Mouse (Mus musculus) myocyte (in vitro differentiated cells): Measurements from ENCODE around the gene March6. TPM values are rescaled to one million over a fixed set of nuclear protein-coding genes. Genes with fewer than 3 reads are reported as not detected.

Source experiments
- H3K27me3 ChIP-seq: one replicate; pipeline ENCODE4 v1.6.1; 2011; ENCODE audit not compliant: control insufficient read depth, insufficient read depth, insufficient read length
- H3K36me3 ChIP-seq: one replicate; pipeline ENCODE4 v1.6.1; 2011; ENCODE audit not compliant: control insufficient read depth, insufficient read depth
- H3K4me2 ChIP-seq: one replicate; pipeline ENCODE4 v1.6.1; 2011; ENCODE audit warnings: low read depth, control low read depth
- H3K4me3 ChIP-seq: one replicate; pipeline ENCODE4 v1.5.1; 2011; ENCODE audit warnings: mild to moderate bottlenecking, control low read depth, moderate library complexity
- H3K79me2 ChIP-seq: one replicate; pipeline ENCODE4 v1.6.1; 2011; ENCODE audit not compliant: control insufficient read depth, insufficient read depth
- H3ac ChIP-seq: one replicate; pipeline ENCODE4 v1.6.1; 2011; ENCODE audit not compliant: control insufficient read depth, insufficient read length
- CEBPB ChIP-seq: IDR thresholded peaks from 2 replicates; pipeline ENCODE4 v1.6.1; 2011; ENCODE audit warnings: mild to moderate bottlenecking, moderate library complexity; ENCODE audit not compliant: poor library complexity, insufficient read depth, severe bottlenecking
- E2F4 ChIP-seq: IDR thresholded peaks from one replicate; pipeline ENCODE4 v1.6.1; 2011; ENCODE audit warnings: mild to moderate bottlenecking, control low read depth, moderate library complexity; ENCODE audit not compliant: insufficient read depth
- MAX ChIP-seq: IDR thresholded peaks from one replicate; pipeline ENCODE4 v1.6.1; 2011; ENCODE audit warnings: low read depth, mild to moderate bottlenecking, control low read depth
- MYOD1 ChIP-seq, 3 experiments: IDR thresholded peaks; one replicate each; pipeline ENCODE4 v1.6.1; 2011; ENCODE audit warnings: control low read depth in 2 of 3, low read depth in 2 of 3, mild to moderate bottlenecking in 2 of 3, moderate library complexity in 1 of 3; ENCODE audit not compliant: insufficient read length in 2 of 3, control insufficient read depth in 1 of 3
- MYOG ChIP-seq, 3 experiments: IDR thresholded peaks; one replicate each; pipeline ENCODE4 v1.6.1; 2011; ENCODE audit warnings: control low read depth in 2 of 3, low read depth in 2 of 3, mild to moderate bottlenecking in 2 of 3; ENCODE audit not compliant: insufficient read length in 2 of 3, control insufficient read depth in 1 of 3, insufficient read depth in 1 of 3
- POLR2A ChIP-seq: IDR thresholded peaks from one replicate; pipeline ENCODE4 v1.6.1; 2011; ENCODE audit warnings: low read depth, mild to moderate bottlenecking, control low read depth, moderate library complexity; ENCODE audit not compliant: insufficient read length
- POLR2AphosphoS2 ChIP-seq: IDR thresholded peaks from one replicate; pipeline ENCODE4 v1.6.1; 2011; ENCODE audit warnings: low read depth, control low read depth; ENCODE audit not compliant: insufficient read length
- REST ChIP-seq: IDR thresholded peaks from one replicate; pipeline ENCODE4 v1.6.1; 2011; ENCODE audit warnings: mild to moderate bottlenecking, control low read depth, moderate library complexity; ENCODE audit not compliant: insufficient read depth, insufficient read length
- SRF ChIP-seq: IDR thresholded peaks from one replicate; pipeline ENCODE4 v1.6.1; 2011; ENCODE audit warnings: low read depth; ENCODE audit not compliant: control insufficient read depth, insufficient read length
- TCF12 ChIP-seq: IDR thresholded peaks from one replicate; pipeline ENCODE4 v1.6.1; 2011; ENCODE audit warnings: mild to moderate bottlenecking, control low read depth; ENCODE audit not compliant: poor library complexity, insufficient read depth, severe bottlenecking
- TCF3 ChIP-seq: IDR thresholded peaks from one replicate; pipeline ENCODE4 v1.6.1; 2011; ENCODE audit warnings: low read depth, control low read depth; ENCODE audit not compliant: insufficient read length
- USF1 ChIP-seq: IDR thresholded peaks from one replicate; pipeline ENCODE4 v1.6.1; 2011; ENCODE audit warnings: low read depth, mild to moderate bottlenecking, control low read depth, moderate library complexity
- polyA plus RNA-seq: library from polyadenylated mRNA; unstranded; fragments of >200 nt; fragmentation: generic; extraction: Trizol; gene quantifications from one replicate; pipeline ENCODE4 v1.2.1, GENCODE M21; 2012; ENCODE audit warnings: missing spikeins

March6 gene
- polyA plus RNA-seq, 1 experiment: 37.2 TPM

GRCm38 (mm10) chr15:31571906-31572722 lies 41.3 kb upstream of the March6 start:
- Histone ChIP-seq H3K4me2 (no peak overlapping the region), H3K36me3 (no peaks in the 10 kb centered on the region), H3K4me3 (no peak overlapping the region), H3K27me3 (no peaks in the 10 kb centered on the region), H3K79me2 (no peaks in the 10 kb centered on the region), H3ac (no peak overlapping the region)
- TF ChIP-seq MAX (no peak), TCF12 (no peak), REST (no peak)

GRCm38 (mm10) chr15:31570959-31571358 lies 40.1 kb upstream of the March6 start:
- TF ChIP-seq TCF3 (no peak), MAX (no peak), POLR2A (no peak), POLR2AphosphoS2 (no peak), CEBPB (no peak), REST (no peak), USF1 (no peak), MYOG (IDR thresholded peaks at IDR 0.05; ENCODE audit: control insufficient read depth in 1 of 3, insufficient read depth in 1 of 3, insufficient read length in 2 of 3, low read depth in 2 of 3) (no peak), E2F4 (no peak), TCF12 (no peak), SRF (no peak), MYOD1 (IDR thresholded peaks at IDR 0.05; ENCODE audit: control insufficient read depth in 1 of 3, insufficient read length in 2 of 3, low read depth in 2 of 3) (no peak)
- Histone ChIP-seq H3K27me3 (no peaks in the 10 kb centered on the region), H3K79me2 (no peaks in the 10 kb centered on the region), H3K36me3 (no peaks in the 10 kb centered on the region), H3K4me3 (no peak overlapping the region), H3K4me2 (no peak overlapping the region), H3ac (no peak overlapping the region)

- peak overlapping the region; percentile 91 for H3K4me2 ChIP-seq
- TF ChIP-seq CEBPB: no peak
- no peak for TF ChIP-seq POLR2A
- no peak for TF ChIP-seq TCF3
- no peak for TF ChIP-seq POLR2AphosphoS2
- no peak for TF ChIP-seq E2F4
- peak; percentile 9 for TF ChIP-seq SRF
- peak; percentile 59 for TF ChIP-seq TCF12
- no peak for TF ChIP-seq MAX
- no peak for TF ChIP-seq REST
- TF ChIP-seq MYOD1 (IDR thresholded peaks at IDR 0.05; ENCODE audit: control insufficient read depth in 1 of 3, insufficient read length in 2 of 3, low read depth in 2 of 3): peak; percentile 89 to 98 (median 95)
- no peak for TF ChIP-seq USF1
- TF ChIP-seq MYOG (IDR thresholded peaks at IDR 0.05; ENCODE audit: control insufficient read depth in 1 of 3, insufficient read depth in 1 of 3, insufficient read length in 2 of 3, low read depth in 2 of 3): peak; percentile 65 to 89 (median 83)
- no peaks in the 10 kb centered on the region for H3K27me3 ChIP-seq
- peak overlapping the region; percentile 16 for H3K4me3 ChIP-seq
- H3K79me2 ChIP-seq: no peaks in the 10 kb centered on the region
- no peaks in the 10 kb centered on the region for H3K36me3 ChIP-seq
- H3ac ChIP-seq: no peak overlapping the region
Observed at GRCm38 (mm10) chr15:31569325-31570022, 38.6 kb upstream of the March6 start.

GRCm38 (mm10) chr15:31568581-31568996 lies 37.7 kb upstream of the March6 start:
- H3K4me3 ChIP-seq: peak overlapping the region; percentile 16
- no peaks in the 10 kb centered on the region for H3K27me3 ChIP-seq
- TF ChIP-seq POLR2A (peak; percentile 44), MAX (no peak)
- H3K4me2 ChIP-seq: peak overlapping the region; percentile 91
- H3ac ChIP-seq: no peak overlapping the region
- no peaks in the 10 kb centered on the region for H3K79me2 ChIP-seq
- no peaks in the 10 kb centered on the region for H3K36me3 ChIP-seq

- H3K4me2 ChIP-seq: peak overlapping the region; percentile 91
- TF ChIP-seq POLR2A (no peak), POLR2AphosphoS2 (no peak), MYOG (IDR thresholded peaks at IDR 0.05; ENCODE audit: control insufficient read depth in 1 of 3, insufficient read depth in 1 of 3, insufficient read length in 2 of 3, low read depth in 2 of 3) (no peak), REST (no peak), MAX (no peak), E2F4 (no peak), CEBPB (no peak), TCF3 (no peak), SRF (no peak), MYOD1 (IDR thresholded peaks at IDR 0.05; ENCODE audit: control insufficient read depth in 1 of 3, insufficient read length in 2 of 3, low read depth in 2 of 3) (no peak), USF1 (no peak)
- H3K4me3 ChIP-seq: no peak overlapping the region
- H3K27me3 ChIP-seq: no peaks in the 10 kb centered on the region
- no peaks in the 10 kb centered on the region for H3K36me3 ChIP-seq
- H3ac ChIP-seq: no peak overlapping the region
- H3K79me2 ChIP-seq: no peaks in the 10 kb centered on the region
Observed at GRCm38 (mm10) chr15:31567431-31567830, 36.6 kb upstream of the March6 start.
